Mouse (Mus musculus) megakaryocyte, embryonic 14.5 days (primary cell): ENCODE results near the gene A730046J19Rik. TPM values are rescaled to one million over a fixed set of nuclear protein-coding genes. Genes with fewer than 3 reads are reported as not detected.

Source experiments
- H3K27me3 ChIP-seq: replicated peaks from 2 replicates; pipeline ENCODE3; 2012; ENCODE audit warnings: inconsistent platforms
- H3K36me3 ChIP-seq: replicated peaks from 2 replicates; pipeline ENCODE3; 2012; ENCODE audit warnings: low read length, inconsistent platforms, mixed read lengths
- H3K4me1 ChIP-seq: 2 replicates; pipeline ENCODE4 v1.6.1; 2012; ENCODE audit warnings: inconsistent platforms
- H3K4me3 ChIP-seq: replicated peaks from 2 replicates; pipeline ENCODE3; 2012; ENCODE audit warnings: moderate library complexity, mild to moderate bottlenecking, inconsistent platforms
- H3K9me3 ChIP-seq: 2 replicates; pipeline ENCODE4 v1.6.1; 2012; ENCODE audit warnings: inconsistent platforms
- FLI1 ChIP-seq: IDR thresholded peaks from 2 replicates; pipeline ENCODE4 v1.6.1; 2012; ENCODE audit warnings: low read length, inconsistent platforms, mixed read lengths
- GATA1 ChIP-seq: IDR thresholded peaks from 3 replicates; pipeline ENCODE4 v1.6.1; 2012; ENCODE audit warnings: mixed read lengths, low read length, inconsistent platforms, borderline replicate concordance
- polyA plus RNA-seq: library from polyadenylated mRNA; stranded (reverse); fragments of >175 nt; gene quantifications from 2 replicates; pipeline ENCODE4 v1.2.3, GENCODE M21; 2012; ENCODE audit warnings: low replicate concordance; ENCODE audit not compliant: insufficient read depth

The A730046J19Rik gene
- not detected in 2 replicates for polyA plus RNA-seq

DNA sequence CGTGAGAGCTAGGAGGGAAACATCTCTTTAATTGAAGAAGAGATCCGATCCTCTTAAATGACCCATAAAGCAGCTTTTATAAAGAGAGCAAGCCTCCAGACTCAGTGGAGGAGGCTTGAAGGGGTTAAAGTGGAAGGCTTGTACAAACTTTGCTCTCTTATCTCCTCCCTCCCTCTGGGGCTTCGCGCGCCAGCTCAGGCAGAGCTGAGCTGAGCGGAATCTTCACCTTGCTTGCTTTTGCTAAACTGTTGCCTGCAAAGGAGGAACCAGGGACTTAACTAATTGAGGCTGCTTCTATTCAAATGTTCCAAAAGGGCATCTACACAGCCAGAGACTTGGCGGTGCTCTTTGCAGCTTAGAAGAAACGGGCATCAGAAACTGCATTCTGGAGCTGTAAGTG, at the start of gene A730046J19Rik:
TSS of gene A730046J19Rik (plus strand) at position 173 of the 400 bp plus-strand sequence.
- no peak within 1 kb of the TSS for H3K4me3 ChIP-seq
- H3K4me1 ChIP-seq = no peaks in the 10 kb centered on the region
- peaks cover 4% of the 10 kb centered on the region for H3K27me3 ChIP-seq
- no peaks in the 10 kb centered on the region for H3K9me3 ChIP-seq
- no peaks in the 10 kb centered on the region for H3K36me3 ChIP-seq
- no peak for TF ChIP-seq FLI1
- TF ChIP-seq GATA1 = no peak

DNA sequence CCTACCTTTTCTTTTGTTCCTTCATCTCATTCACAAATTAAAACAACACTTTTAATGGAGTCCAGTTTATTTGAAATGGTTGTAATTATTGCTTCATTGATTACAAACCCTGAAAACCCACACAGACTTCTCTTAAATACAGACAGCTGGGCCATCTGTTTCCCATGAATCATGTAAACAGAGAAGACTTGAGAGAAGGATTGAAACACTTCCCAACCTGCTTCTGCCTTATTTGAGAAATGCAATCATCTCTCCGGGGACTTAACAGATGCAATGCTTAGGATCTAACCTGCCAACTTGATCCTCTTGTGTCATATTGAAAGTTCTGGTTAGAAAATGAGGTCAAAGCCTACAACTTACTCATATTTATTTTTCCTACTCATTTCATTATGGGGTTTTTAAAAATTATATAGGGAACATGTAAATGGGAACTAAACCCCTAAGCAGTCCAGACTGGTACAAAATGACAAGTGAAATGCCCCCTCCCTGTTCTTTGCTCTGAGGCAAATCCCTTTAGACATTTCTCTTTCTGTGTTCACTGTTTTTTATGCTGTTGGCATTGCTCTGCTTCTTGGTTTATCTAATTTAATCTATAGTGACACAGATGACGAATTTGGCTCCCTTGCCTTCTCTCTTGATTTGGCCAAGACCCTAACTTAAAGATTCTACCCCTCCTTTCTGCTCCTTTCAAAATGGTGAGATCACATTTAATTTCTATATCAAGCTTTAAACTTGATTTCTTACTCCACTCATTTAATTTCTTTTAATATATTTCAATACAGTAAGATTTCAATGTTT, 48.7 kb upstream of the A730046J19Rik start:
- H3K4me3 ChIP-seq = no peak overlapping the region
- no peaks in the 10 kb centered on the region for H3K36me3 ChIP-seq
- TF ChIP-seq FLI1 (no peak), GATA1 (no peak)
- peaks cover 3% of the 10 kb centered on the region for H3K27me3 ChIP-seq
- H3K4me1 ChIP-seq = no peaks in the 10 kb centered on the region
- H3K9me3 ChIP-seq = no peaks in the 10 kb centered on the region

DNA sequence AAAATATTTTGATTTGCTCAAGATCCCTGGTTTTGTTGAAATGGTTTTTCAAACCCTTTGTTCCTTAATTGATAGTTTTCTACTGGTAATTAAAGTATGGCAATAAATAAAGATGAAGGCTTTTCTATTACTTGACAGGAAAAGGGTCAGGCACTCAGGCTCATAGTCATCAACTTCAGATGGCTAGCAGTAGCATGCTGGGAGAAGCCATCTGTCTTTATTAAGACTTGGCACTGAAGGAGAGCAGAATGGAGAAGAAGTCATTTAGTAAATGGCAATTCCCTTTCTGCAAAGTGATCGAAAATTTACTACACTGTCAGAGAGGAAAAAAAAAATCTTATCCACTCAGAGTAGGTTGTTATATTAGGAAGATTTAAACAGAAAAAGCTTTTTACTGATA, 17.2 kb upstream of the A730046J19Rik start:
- Histone ChIP-seq H3K9me3 (peaks cover 7% of the 10 kb centered on the region; the same call in 1 of the 2 replicates), H3K27me3 (peaks cover 5% of the 10 kb centered on the region), H3K36me3 (no peaks in the 10 kb centered on the region), H3K4me3 (no peak overlapping the region), H3K4me1 (no peaks in the 10 kb centered on the region)
- TF ChIP-seq GATA1 (no peak), FLI1 (no peak)

DNA sequence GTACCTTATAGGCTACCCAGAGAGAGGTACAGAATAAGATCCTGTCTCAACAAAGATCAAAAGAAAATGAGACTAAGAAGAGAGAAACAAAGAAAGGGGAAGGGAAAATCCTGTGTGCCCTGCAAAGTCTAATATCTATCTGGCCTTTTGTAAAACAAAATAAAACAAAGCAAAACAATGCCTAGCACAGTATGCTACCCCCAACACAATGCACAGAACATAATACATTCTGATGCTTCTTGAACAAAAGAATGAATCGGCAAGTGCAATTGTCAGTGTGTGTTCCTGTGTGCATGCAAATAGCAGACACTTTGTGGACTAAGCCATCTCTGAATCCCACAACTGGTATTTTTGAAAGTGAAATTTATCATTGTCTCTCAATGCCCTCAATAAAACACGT, 3.5 kb upstream of the A730046J19Rik start:
- TF ChIP-seq FLI1 (no peak), GATA1 (no peak)
- no peaks in the 10 kb centered on the region for H3K4me1 ChIP-seq
- no peaks in the 10 kb centered on the region for H3K36me3 ChIP-seq
- no peaks in the 10 kb centered on the region for H3K9me3 ChIP-seq
- H3K4me3 ChIP-seq = no peak overlapping the region
- peaks cover 7% of the 10 kb centered on the region for H3K27me3 ChIP-seq

DNA sequence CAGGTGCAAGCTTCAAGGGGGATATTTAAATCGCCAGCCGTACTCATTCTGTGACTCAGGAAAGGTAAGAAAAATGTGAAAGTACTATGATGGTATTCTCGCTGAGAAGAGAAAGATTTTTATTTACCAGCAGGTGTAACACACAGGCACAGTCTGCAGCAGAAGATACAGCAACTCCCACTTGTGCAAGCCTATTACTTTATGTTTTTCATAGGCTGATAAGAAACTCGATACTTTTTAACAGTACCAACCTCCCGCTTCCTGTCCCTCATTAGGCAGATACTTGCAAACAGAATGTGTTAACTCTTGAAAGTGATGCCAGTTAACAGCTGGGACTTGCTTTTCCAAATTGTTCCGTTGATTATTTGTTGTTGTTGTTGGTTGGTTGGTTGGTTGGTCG, 616 bp downstream of the A730046J19Rik start:
- no peak for TF ChIP-seq FLI1
- no peak for TF ChIP-seq GATA1
- Histone ChIP-seq H3K4me3 (no peak overlapping the region), H3K36me3 (no peaks in the 10 kb centered on the region)

DNA sequence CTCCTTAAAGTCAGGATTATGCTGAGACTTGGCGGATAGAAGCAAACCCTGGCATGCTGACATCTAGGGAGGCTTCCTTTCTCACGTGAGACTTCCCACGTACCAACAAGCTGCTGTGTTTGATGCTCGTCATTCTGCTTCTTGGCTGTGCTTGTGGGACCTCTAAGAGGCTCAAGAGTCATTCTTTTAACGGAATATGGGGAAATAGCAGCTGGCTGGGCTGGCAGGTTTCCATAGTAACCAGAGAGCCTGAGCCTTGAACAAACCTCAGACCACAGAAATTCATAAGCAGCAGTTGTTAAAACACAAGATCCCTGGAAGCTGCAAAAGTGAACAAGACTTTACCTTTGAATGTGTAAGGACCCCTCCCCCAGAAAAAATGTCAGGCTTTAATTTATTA, 9.4 kb downstream of the A730046J19Rik start:
- Histone ChIP-seq H3K9me3 (no peaks in the 10 kb centered on the region), H3K4me1 (no peaks in the 10 kb centered on the region), H3K27me3 (peaks cover 7% of the 10 kb centered on the region), H3K4me3 (no peak overlapping the region), H3K36me3 (no peaks in the 10 kb centered on the region)
- TF ChIP-seq GATA1 = no peak
- TF ChIP-seq FLI1 = no peak

More for the DNA sequence above, 616 bp downstream of the A730046J19Rik start:
- Histone ChIP-seq H3K9me3 (no peaks in the 10 kb centered on the region), H3K4me1 (no peaks in the 10 kb centered on the region), H3K27me3 (peaks cover 4% of the 10 kb centered on the region)

Other genes starting within 250 kb of the A730046J19Rik start
- gene Dcx, start 220.4 kb upstream of the A730046J19Rik start, polyA plus RNA-seq = not detected in 2 replicates
- gene Alg13, start 164.1 kb downstream of the A730046J19Rik start, polyA plus RNA-seq = 2.2 TPM in 1 of 2 replicates, not detected in the other